Mouse (Mus musculus): Measurements from ENCODE around the gene Aoc3.
"Not testable (repeated sequence)": the region's sequence is repeated elsewhere in the genome, so short reads cannot be mapped to it uniquely, and the experiment has no call there.

The Aoc3 gene

GRCm38 (mm10) chr11:101330371-101330924 lies at the start of gene Aoc3:
Gene Aoc3, plus strand, starts transcription at chr11:101330605.
- DNase-seq: no peak

GRCm38 (mm10) chr11:101280837-101281236 lies 49.6 kb upstream of the Aoc3 start:
- DNase-seq: no peak

GRCm38 (mm10) chr11:101282896-101283295 lies 47.5 kb upstream of the Aoc3 start:
- no peak for DNase-seq

- DNase-seq: no peak
These were observed 46.6 kb upstream of the Aoc3 start for GRCm38 (mm10) chr11:101283805-101284204.

GRCm38 (mm10) chr11:101287306-101287705 lies 43.1 kb upstream of the Aoc3 start:
- DNase-seq: peak; percentile 49 to 64

GRCm38 (mm10) chr11:101291231-101291630 lies 39.2 kb upstream of the Aoc3 start:
- no peak for DNase-seq

- DNase-seq: no peak
These were observed 35.2 kb upstream of the Aoc3 start for GRCm38 (mm10) chr11:101295191-101295590.

GRCm38 (mm10) chr11:101300881-101301280 lies 29.5 kb upstream of the Aoc3 start:
- no peak for DNase-seq

- DNase-seq: no peak
These were observed 29.0 kb upstream of the Aoc3 start for GRCm38 (mm10) chr11:101301299-101302003.

GRCm38 (mm10) chr11:101302004-101302798 lies 28.2 kb upstream of the Aoc3 start, which contains the start of gene Becn1:
Gene Becn1, minus strand, starts transcription at chr11:101302286.
- DNase-seq: peak; percentile 95 to 98

GRCm38 (mm10) chr11:101307744-101308143 lies 22.7 kb upstream of the Aoc3 start:
- no peak for DNase-seq

GRCm38 (mm10) chr11:101311083-101311482 lies 19.3 kb upstream of the Aoc3 start:
- no peak for DNase-seq

GRCm38 (mm10) chr11:101312150-101312549 lies 18.3 kb upstream of the Aoc3 start:
- DNase-seq: no peak

- DNase-seq: no peak
These were observed 15.8 kb upstream of the Aoc3 start for GRCm38 (mm10) chr11:101314567-101314966.

- no peak for DNase-seq
These were observed 15.2 kb upstream of the Aoc3 start for GRCm38 (mm10) chr11:101315082-101315650.

- DNase-seq: peak; percentile 93 to 94
These were observed 14.5 kb upstream of the Aoc3 start, which contains the start of gene Psme3 for GRCm38 (mm10) chr11:101315665-101316500. Gene Psme3, plus strand, starts transcription at chr11:101316213.

- peak in 1 of 2 experiments; percentile 41 for DNase-seq
These were observed 13.9 kb upstream of the Aoc3 start for GRCm38 (mm10) chr11:101316501-101316917.

GRCm38 (mm10) chr11:101323609-101324008 lies 6.8 kb upstream of the Aoc3 start:
- DNase-seq: peak; percentile 73 to 79

- no peak for DNase-seq
These were observed 5.6 kb upstream of the Aoc3 start, which contains the start of gene Aoc2 for GRCm38 (mm10) chr11:101324763-101325162. Gene Aoc2, plus strand, starts transcription at chr11:101325063.

- DNase-seq: not testable (repeated sequence)
These were observed 5.2 kb upstream of the Aoc3 start for GRCm38 (mm10) chr11:101325201-101325600.

- no peak for DNase-seq
These were observed 4.3 kb upstream of the Aoc3 start for GRCm38 (mm10) chr11:101326147-101326546.

GRCm38 (mm10) chr11:101327311-101327710 lies 3.1 kb upstream of the Aoc3 start:
- DNase-seq: no peak
